Mouse (Mus musculus): ENCODE results near the gene Zc3h15.

Zc3h15 gene

GRCm38 (mm10) chr2:83713946-83714345, 69.7 kb downstream of the Zc3h15 start:
- no peak for DNase-seq (ENCODE audit: low read depth, low spot score)

Data from CD4-positive, CD25-positive, alpha-beta regulatory T cell, adult 2 months (primary cell).